Mouse (Mus musculus): Measurements from ENCODE around the gene Pfdn6.

GRCm38 (mm10) chr17:33953961-33954565 is 13.9 kb upstream of the Pfdn6 start:
- TF ChIP-seq CHD2 (IDR thresholded peaks at IDR 0.05; ENCODE audit: low read depth, low read length): no peak
- no peak for TF ChIP-seq ZNF384 (IDR thresholded peaks at IDR 0.05; ENCODE audit: low read depth, low read length)
- no peak for TF ChIP-seq HCFC1 (IDR thresholded peaks at IDR 0.05; ENCODE audit: borderline replicate concordance, insufficient read depth, low read length)
- TF ChIP-seq ZC3H11A (IDR thresholded peaks at IDR 0.05; ENCODE audit: borderline replicate concordance, low read depth, low read length): no peak
- TF ChIP-seq MAFK (IDR thresholded peaks at IDR 0.05; ENCODE audit: insufficient read depth, low read depth, low read length): no peak

All from ES-E14 (cell line).